Mouse (Mus musculus) cerebellum, adult 2 months (tissue): Measurements from ENCODE around the gene Slfn14. TPM values are rescaled to one million over a fixed set of nuclear protein-coding genes. Genes with fewer than 3 reads are reported as not detected.

Experiments
- DNase-seq, 2 experiments: peaks; one replicate each; pipeline ENCODE4 v3.0.0; 2021
- H3K27ac ChIP-seq: fragments of 200-500 bp; 2 replicates; pipeline ENCODE4 v1.5.1; 2012; ENCODE audit warnings: low read length, control low read depth, inconsistent platforms; ENCODE audit not compliant: insufficient read depth
- H3K27me3 ChIP-seq: fragments of 200-500 bp; 2 replicates; pipeline ENCODE4 v1.6.1; 2012; ENCODE audit warnings: inconsistent platforms, mild to moderate bottlenecking, low read length, moderate library complexity; ENCODE audit not compliant: control insufficient read depth, insufficient read depth
- H3K4me1 ChIP-seq: fragments of 200-500 bp; 2 replicates; pipeline ENCODE4 v1.6.1; 2011; ENCODE audit warnings: low read length; ENCODE audit not compliant: control insufficient read depth, insufficient read depth
- H3K4me3 ChIP-seq: fragments of 200-500 bp; replicated peaks from 2 replicates; pipeline ENCODE3; 2011; ENCODE audit warnings: mild to moderate bottlenecking, low read depth, low read length, control low read depth; ENCODE audit not compliant: insufficient read depth
- CTCF ChIP-seq: fragments of 200-500 bp; IDR thresholded peaks from 2 replicates; pipeline ENCODE4 v1.5.1; 2011; ENCODE audit warnings: low read depth, mild to moderate bottlenecking, control low read depth, low read length, moderate library complexity, borderline replicate concordance; ENCODE audit not compliant: insufficient read depth
- POLR2A ChIP-seq: fragments of 200-500 bp; IDR thresholded peaks from 2 replicates; pipeline ENCODE4 v1.6.1; 2011; ENCODE audit warnings: low read length, control low read depth, borderline replicate concordance; ENCODE audit not compliant: insufficient read depth
- WGBS: fragments of 180-500 bp; shearing (Covaris S2); methylation state at CpG from one replicate; pipeline ENCODE4 v1.1.7; 2018; 5-methylcytosine and 5-hydroxymethylcytosine counted together
- polyA plus RNA-seq: library from polyadenylated mRNA; depleted of rRNA; stranded (reverse); fragments of >200 nt; gene quantifications from 2 replicates; pipeline ENCODE4 v1.2.3, GENCODE M21; 2012

Slfn14 gene
- polyA plus RNA-seq, 1 experiment = 0.03 TPM

DNA sequence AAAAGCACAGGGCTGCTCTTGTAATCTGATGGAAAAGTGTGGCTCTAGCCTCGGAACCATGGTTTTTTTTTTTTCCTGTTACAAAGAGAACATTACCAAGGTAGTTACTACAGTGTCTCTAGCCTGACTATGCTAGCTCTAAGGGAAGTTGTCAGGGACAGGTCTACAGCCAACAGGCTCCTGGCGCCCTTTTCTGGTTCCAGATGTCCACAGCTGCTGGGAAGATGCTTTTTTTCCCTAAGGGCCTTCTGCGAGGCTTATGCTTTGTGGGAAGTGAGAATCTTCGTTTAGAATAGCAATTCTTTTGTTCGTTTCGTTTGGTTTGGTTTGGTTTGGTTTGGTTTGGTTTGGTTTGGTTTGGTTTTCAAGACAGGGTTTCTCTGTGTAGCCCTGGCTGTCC lies 6.8 kb downstream of the Slfn14 start:
- no peaks in the 10 kb centered on the region; the same call in 1 of the 2 replicates for H3K27me3 ChIP-seq
- no peak for DNase-seq
- TF ChIP-seq POLR2A = no peak
- no peak for TF ChIP-seq CTCF
- H3K4me1 ChIP-seq = no peaks in the 10 kb centered on the region
- no peak overlapping the region for H3K27ac ChIP-seq
- WGBS = 78% methylated on average over 6 of the region's 6 CpGs
- no peak overlapping the region for H3K4me3 ChIP-seq

DNA sequence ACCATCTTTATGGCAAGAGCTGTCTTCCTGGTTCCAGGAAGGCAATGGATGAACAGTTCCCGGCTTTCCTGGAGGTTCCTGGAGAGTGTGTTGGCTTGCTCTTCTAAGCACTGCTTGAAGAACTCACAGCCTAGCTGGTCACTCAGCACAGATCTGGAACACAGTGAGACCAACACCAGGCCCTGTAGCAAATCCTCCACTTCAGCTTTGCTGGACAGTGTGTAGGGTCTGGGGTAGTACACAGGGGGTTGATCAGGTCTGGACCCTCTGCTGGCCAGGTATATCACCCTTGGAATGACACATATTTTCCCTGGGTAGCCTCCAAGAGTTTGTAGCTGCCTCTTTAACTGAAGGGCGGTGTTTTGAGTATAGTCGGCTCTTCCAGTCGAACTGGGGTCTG lies 7.5 kb downstream of the Slfn14 start:
- DNase-seq = no peak
- no peak for TF ChIP-seq POLR2A
- TF ChIP-seq CTCF = no peak
- no peak overlapping the region for H3K27ac ChIP-seq
- 69% methylated on average over 4 of the region's 4 CpGs for WGBS
- no peaks in the 10 kb centered on the region for H3K4me1 ChIP-seq
- no peaks in the 10 kb centered on the region; the same call in 1 of the 2 replicates for H3K27me3 ChIP-seq
- H3K4me3 ChIP-seq = no peak overlapping the region

DNA sequence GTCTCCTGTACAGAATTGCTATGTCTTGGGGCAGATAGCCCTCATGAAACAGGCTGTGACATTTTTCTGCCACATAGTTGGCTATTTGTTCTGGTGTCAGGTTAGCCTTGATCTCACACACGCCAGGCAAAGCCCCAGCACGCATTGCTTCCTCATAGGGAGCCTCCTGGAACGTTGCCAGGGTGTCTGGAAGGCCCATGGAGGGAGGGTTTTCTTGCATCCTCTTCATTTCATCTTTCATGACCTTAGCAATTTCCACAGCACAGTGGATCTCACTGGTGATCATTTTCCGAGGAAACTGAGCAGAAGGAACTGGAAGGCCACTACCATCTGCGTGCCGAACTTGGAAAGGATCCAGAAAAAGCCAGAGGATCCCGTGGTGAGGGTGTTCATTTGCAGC lies 10.3 kb downstream of the Slfn14 start:
- Histone ChIP-seq H3K4me3 (no peak overlapping the region), H3K4me1 (no peaks in the 10 kb centered on the region), H3K27me3 (no peaks in the 10 kb centered on the region; the same call in 1 of the 2 replicates), H3K27ac (no peak overlapping the region)
- DNase-seq = no peak
- TF ChIP-seq CTCF (no peak), POLR2A (no peak)
- WGBS = 15% methylated on average over 7 of the region's 7 CpGs

DNA sequence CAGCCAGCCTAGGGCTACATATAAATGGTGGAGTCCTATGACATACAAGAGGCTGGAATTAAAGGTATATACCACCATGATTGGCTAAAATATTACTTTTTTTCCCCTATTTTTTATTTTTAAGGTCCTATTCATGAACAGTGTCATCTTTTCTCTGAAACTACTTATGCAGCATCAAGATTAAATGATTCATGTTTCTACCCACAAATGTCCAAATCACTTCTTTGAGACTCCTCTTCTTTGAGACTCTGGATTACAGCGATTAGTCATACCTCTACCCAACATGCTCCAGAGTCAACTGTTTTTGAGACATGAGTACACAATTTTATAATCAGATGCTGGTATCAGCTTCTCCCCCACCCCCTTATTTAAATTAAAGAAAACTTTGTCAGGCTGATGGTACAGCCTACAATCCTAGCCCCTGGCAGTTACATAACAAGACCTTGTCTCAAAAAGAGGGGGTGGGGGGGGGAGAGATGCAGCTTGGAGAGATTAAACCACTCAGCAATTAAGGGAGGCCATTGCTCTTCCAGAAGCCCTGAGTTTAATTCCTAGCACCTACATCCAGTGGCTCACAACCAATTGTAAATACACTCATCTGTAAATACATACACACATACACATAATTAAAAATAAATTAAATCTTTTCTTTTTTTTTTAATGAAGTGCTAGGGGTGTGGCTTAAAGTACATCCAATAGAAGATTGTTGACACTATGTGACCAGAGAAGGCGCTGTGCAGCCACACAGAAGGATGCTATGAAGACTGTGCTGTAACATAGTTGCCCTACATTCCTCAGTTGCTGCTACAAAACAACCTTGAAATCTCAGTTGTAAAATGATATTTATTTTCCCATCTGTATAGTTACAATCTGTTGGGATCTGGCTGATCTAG lies 14.3 kb downstream of the Slfn14 start:
- no peak for TF ChIP-seq POLR2A
- TF ChIP-seq CTCF = peak; percentile 17; the same call in 1 of the 2 replicates
- H3K4me3 ChIP-seq = no peak overlapping the region
- WGBS = 25% methylated on average over 2 of the region's 2 CpGs
- no peak overlapping the region for H3K27ac ChIP-seq
- peak in 1 of 2 experiments; percentile 37 for DNase-seq
- H3K4me1 ChIP-seq = no peaks in the 10 kb centered on the region
- H3K27me3 ChIP-seq = no peaks in the 10 kb centered on the region

DNA sequence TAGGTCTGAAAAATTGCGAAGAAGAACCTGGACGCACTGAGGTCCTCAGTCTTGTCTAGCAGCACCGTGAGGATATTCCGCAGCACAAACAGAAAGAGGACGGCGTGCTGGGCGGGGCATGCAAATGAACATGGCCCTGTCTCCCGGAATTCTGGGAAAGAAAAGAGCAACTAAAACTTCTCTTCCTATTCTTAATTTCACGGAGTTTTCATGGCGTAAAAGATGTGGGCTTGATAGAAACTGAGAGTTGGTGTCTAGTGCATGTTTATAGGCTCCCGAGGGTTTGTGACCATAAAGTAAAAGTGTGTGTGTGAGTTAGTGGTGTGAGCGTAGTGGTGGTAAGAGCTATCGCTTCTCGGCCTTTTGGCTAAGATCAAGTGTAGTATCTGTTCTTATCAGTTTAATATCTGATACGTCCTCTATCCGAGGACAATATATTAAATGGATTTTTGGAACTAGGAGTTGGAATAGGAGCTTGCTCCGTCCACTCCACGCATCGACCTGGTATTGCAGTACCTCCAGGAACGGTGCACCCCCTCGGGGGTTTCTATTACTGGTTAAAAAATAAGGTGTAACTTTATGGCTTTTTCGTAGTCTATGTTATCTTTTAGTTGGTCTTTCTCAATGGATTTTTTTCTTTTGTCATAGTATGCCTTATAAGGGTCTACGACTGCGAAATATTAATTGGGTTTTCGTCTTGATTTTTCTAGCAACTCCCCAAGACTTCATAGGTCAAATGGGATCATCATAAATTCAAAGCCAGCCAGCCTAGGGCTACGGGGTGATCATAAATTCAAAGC lies 15.2 kb downstream of the Slfn14 start:
- WGBS = under 1% methylated on average over 26 of the region's 26 CpGs
- TF ChIP-seq POLR2A (peak; percentile 80; the same call in 1 of the 2 replicates), CTCF (no peak)
- H3K27me3 ChIP-seq = no peaks in the 10 kb centered on the region
- no peaks in the 10 kb centered on the region for H3K4me1 ChIP-seq
- peak overlapping the region; percentile 84 for H3K27ac ChIP-seq
- DNase-seq = peak; percentile 85 to 87
- peak overlapping the region; percentile 94 for H3K4me3 ChIP-seq

DNA sequence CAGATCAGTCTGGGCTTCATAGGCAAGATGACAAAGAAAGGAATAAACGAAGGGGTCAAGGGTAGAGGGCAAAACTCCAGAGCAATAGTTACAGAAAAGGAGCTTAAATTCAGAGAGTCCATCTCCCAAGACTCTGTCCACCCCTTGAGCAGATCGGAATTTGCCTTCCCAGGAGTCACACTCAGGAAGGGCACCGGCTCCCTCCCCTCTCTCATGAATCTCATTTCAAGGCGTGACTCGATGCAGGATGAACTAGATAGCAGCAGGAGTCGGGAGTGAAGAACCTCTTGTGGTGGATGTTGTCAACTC lies 15.7 kb downstream of the Slfn14 start:
- no peaks in the 10 kb centered on the region for H3K27me3 ChIP-seq
- DNase-seq = no peak
- peak overlapping the region; percentile 94 for H3K4me3 ChIP-seq
- 0% methylated on average over 6 of the region's 6 CpGs for WGBS
- H3K27ac ChIP-seq = peak overlapping the region; percentile 84
- no peaks in the 10 kb centered on the region for H3K4me1 ChIP-seq
- TF ChIP-seq POLR2A = no peak

DNA sequence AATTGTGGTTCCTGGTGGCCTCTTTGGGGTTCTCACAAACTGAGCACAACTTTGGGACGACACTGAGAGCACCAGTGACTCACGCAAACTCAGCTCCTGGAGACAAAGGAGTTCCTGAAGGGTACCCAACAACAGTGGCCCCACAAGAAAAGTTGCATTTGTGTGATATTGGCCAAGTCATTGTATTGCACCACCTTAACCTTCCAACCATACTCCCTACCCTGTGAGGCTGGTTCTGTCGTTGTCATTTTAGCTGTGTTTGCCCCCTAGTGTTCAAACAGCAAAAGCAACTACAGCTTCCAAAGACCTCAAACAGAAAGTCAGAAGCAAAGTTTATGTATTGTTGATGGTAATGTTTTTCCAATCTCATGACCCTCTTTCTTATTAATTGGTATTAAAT lies 23.4 kb downstream of the Slfn14 start:
- no peak overlapping the region for H3K27ac ChIP-seq
- H3K27me3 ChIP-seq = no peaks in the 10 kb centered on the region
- no peak for DNase-seq
- no peaks in the 10 kb centered on the region for H3K4me1 ChIP-seq
- no peak overlapping the region for H3K4me3 ChIP-seq
- TF ChIP-seq POLR2A (no peak), CTCF (peak; percentile 25; the same call in 1 of the 2 replicates)
- WGBS = 61% methylated on average over 3 of the region's 3 CpGs
